Mouse (Mus musculus) R1 (cell line): ENCODE data around the gene Copb1.
"Not testable (repeated sequence)": the region's sequence is repeated elsewhere in the genome, so short reads cannot be mapped to it uniquely, and the experiment has no call there.

ENCODE experiments used
- DNase-seq: peaks from one replicate; pipeline ENCODE4 v3.0.0-alpha.2; 2018; ENCODE audit warnings: low read depth, low spot score

Copb1 gene

GRCm38 (mm10) chr7:114220433-114220832, 34.1 kb downstream of the Copb1 start:
- DNase-seq, result no peak

GRCm38 (mm10) chr7:114216908-114217307, 37.6 kb downstream of the Copb1 start:
- DNase-seq, result no peak

DNA sequence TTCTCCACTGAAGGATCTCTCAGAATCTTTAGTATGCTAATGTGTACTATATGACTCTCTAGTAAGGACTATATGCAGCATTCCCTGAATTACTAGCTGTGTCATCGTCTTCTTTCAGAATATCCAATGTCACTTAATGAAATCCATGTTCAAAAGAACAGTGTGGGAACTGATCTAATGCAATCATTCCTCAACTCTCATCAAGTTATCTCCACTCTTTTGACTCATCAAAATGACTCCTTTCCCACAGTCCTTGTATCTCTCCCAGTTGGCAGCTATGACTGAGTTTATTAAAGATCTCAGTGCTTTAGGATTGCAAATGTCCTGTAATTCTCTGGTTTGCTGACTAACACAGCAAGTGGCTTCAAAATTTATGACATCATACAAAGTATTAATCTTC, 40.1 kb downstream of the Copb1 start:
- DNase-seq, result no peak

- DNase-seq, result peak; percentile 32
Observed at GRCm38 (mm10) chr7:114213537-114213936, 41.0 kb downstream of the Copb1 start.

DNA sequence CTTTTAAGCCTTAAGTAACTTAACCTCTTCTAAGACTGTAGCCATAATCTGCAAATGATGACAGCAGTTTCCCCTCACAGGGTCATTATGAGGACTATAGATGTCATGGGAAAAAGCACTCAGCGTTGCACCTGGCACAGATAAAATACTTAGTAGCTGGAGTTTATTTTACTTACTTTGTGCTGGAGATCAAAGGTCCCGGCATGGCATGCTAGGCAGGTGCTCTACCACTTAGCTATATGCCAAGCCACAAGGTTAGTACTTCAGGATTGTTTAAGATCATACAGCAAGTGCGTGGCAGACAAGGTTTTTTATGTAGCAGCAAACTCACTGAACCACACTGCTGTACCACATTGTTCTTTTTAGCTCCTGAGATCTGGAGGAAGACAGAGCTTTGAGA, 43.9 kb downstream of the Copb1 start:
- no peak for DNase-seq

DNA sequence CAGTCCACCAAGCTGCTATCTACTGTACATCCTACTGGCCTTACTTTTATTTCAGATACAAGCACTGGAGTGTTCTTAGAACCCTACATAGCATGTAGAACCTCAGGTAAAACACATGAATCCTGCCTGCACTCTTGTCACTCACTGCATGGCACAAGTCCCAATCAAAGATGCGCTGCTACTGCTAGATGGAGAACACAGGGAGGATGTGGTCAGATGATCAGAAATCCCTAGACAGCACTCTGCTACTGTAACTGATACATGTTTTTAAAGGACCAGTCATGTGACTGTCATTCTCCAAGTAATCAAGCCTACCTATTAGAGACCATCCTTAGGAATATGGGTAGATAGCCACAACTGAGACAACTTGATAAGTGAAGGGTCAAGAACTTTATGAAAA, 44.7 kb downstream of the Copb1 start:
- no peak for DNase-seq

DNA sequence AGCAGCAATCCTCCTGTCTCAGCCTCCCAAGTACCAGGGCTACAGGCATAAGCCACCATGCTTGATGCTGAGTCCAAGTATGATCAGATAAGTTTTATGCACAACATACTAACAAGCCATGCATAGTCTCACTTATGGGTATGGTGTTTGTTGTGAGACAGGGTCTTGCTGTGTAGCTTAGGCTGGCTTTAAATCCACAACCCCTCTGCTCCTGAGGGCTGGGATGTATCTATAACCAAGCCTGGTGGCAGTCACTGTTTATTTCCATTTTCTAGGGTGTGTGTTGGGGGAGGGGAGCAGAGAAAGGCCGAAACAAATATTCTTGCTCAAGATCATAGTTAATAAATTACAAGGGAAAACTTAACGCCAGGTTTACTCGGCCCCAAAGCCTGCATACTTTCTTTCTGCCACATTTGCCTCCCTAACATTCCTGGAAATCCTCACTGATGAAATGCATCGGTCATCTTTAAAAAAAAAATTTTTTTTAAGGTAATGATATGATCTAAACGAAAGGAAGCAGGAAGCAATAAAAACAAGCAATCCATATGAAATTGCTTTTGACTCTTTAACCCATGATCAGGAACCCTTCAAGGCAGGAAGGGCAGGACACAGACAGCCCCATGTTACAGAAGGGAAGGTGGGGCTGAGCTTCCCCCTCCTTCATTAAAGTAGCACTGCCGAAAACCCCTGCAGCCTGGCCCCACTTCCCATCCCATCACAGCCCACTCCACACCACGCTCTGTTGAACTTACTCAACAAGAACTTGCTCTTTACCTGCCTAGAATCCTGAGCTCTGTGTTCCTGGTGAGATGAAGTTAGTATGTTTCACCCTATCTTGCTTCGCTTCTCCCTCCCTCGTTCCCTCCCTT, 50.8 kb downstream of the Copb1 start:
- no peak for DNase-seq

- DNase-seq, result no peak
Observed at GRCm38 (mm10) chr7:114202972-114203404, 51.5 kb downstream of the Copb1 start.

DNA sequence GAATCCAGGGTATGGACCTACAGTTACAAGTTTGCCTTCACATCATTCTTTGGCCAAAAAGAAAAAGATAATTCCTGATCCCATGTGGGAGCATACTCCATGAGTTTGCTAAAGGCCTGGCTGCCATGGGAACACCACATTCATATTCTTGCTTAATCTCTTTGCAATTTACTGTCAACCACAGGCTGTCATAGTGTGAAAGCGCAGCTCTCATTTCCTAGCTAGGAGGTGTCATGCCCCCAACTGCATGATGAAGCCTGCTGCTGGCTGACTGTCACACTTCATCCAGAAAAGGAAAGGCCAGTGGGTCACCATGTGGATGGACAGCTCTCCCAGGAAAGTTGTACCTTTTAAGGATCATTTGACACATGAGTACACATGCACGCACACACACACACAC, 53.9 kb downstream of the Copb1 start:
- DNase-seq, result no peak

DNA sequence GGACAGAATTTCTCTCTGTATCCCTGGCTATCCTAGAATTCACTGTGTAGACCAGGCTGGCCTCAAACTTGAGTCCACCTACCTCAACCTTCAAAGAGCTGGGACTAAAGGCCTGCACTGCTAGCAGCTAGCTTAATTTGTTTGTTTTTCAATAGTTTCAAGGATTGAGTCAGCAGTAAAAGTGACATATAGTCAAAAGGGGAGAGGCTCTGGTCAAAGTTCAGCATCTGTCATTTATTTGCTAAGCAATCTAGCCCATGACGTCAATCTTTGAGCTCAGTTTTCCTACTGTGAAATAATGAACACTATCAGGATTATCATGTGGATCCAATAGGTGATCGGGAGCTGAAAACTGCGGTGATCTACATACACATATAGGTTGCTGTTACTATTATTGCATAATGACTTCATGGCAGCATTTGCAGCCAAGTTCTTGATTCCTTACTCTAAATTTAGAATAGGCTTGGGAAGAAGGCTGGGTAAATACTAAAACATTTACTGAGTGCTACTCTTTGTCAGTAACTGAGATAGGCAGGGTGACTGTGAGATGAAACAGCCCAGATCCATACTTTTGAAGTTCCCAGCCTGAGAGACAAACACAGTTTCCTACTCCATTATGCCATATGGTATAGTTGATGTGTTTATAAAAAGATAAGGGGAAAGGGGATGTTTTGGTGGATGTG, 54.9 kb downstream of the Copb1 start:
- DNase-seq, result no peak

GRCm38 (mm10) chr7:114198252-114198651, 56.3 kb downstream of the Copb1 start:
- no peak for DNase-seq

DNA sequence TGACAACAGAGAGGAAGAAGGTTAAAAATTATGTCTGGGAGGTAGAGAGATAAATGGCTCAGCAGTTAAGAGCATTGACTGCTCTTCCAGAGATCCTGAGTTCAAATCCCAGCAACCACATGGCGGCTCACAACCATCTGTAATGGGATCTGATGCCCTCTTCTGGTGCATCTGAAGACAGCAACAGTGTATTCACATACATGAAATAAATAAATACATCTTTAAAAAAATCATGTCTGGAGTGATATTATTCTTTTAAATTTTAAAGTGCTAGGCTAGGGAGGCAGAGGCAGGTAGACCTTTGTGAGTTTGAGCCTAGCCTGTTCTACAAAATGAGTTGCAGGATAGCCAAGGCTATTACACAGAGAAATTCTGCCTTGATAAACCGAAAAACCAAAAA, 57.9 kb downstream of the Copb1 start:
- DNase-seq, result not testable (repeated sequence)

GRCm38 (mm10) chr7:114194788-114195187, 59.7 kb downstream of the Copb1 start:
- DNase-seq, result not testable (repeated sequence)

- no peak for DNase-seq
Observed at GRCm38 (mm10) chr7:114194224-114194623, 60.3 kb downstream of the Copb1 start.

GRCm38 (mm10) chr7:114193284-114194067, 61.0 kb downstream of the Copb1 start:
- DNase-seq, result no peak

DNA sequence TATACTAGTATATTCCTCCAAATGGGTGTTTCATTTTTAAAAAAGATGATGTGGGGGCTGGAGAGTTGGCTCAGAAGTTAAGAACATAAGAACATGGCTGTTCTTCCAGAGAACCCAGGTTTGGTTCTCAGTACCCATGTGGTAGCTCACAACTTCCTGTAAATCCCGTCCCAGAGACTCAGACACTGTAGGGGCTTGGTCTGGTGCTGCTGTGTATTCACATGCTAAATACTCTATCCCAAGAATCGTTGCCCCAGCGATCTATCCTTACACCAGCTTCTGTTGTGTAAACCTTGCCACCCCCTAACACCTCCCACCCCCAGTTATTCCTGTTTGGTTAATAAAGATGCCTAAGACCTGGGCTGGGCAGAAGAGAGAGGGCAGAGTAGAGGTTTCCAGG, 61.9 kb downstream of the Copb1 start:
- DNase-seq, result peak; percentile 61

DNA sequence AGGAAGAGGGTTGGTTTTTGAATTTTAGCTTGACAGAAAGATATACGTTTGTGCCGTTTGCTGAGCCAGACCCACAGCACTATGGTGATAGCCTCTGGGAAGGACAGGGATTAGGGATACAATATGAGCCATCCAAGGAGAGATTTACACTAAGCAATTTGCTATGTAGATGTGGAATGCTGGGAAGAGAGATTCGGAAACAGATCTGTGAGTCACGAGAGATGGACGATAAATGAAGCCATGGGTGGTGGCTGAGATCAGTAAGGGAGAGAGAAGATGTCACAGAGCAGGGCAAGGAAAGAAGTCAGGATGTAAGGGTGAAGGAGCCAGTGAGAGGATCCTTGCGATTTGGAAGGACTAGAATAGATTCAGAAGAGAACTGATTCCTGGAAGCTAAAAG, 71.1 kb downstream of the Copb1 start:
- peak; percentile 5 for DNase-seq

DNA sequence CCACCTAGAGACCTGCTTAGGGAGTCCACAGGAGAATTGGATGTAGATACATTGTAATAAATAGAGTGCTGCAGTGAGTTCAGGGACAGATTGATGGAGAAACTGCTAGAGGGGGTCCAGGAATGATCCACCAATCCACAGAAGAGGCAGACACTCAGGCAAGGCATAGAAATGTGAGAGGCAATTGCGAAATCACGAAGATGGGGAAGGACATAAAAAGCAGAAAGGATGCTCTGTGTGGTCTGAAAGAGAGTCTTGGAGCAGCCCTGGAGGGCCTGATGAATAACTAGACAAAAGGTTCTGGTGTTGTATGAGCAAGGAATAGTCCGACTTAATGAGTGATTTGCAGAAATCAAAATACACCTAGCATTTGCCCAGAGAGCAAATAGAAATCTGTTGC, 71.8 kb downstream of the Copb1 start:
- DNase-seq, result no peak

- DNase-seq, result peak; percentile 5
Observed at GRCm38 (mm10) chr7:114181391-114181790, 73.1 kb downstream of the Copb1 start.

DNA sequence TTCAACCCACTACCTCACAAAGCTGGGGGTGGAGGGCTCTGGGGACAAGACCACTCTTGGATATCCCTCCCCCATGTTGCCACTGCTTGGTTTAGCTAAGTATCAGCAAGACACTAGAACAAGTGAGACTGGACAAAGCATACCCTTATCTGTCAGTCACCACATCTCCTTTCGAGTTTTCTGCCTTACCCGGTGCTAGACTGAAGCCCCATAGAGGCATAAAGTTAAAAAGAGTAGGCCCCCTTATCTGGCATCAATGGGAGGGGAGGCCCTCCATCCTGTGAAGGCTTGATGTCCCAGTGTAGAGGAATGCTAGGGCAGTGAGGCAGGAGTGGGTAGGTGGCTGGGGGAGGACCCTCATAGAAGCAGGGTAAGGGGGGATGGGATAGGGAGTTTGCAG, 77.9 kb downstream of the Copb1 start:
- no peak for DNase-seq

GRCm38 (mm10) chr7:114171354-114172097, 83.0 kb downstream of the Copb1 start:
- DNase-seq, result peak; percentile 84
